Mouse (Mus musculus): Measurements from ENCODE around the gene Exoc8.

- TF ChIP-seq CTCF (conservative IDR thresholded peaks at IDR 0.05; ENCODE audit: low read length) (no peak), POU5F1 (IDR thresholded peaks at IDR 0.05; ENCODE audit: borderline replicate concordance, low read length) (no peak), NANOG (IDR thresholded peaks at IDR 0.05; ENCODE audit: borderline replicate concordance, low read length) (no peak)
Observed at GRCm38 (mm10) chr8:124860188-124860587, 37.3 kb downstream of the Exoc8 start.

Measured in E14TG2a.4 (cell line).